Mouse (Mus musculus): ENCODE results near the gene Fezf2.
A peak's percentile ranks its signal among the peaks of the same experiment; 100 is the strongest.

The Fezf2 gene

DNA sequence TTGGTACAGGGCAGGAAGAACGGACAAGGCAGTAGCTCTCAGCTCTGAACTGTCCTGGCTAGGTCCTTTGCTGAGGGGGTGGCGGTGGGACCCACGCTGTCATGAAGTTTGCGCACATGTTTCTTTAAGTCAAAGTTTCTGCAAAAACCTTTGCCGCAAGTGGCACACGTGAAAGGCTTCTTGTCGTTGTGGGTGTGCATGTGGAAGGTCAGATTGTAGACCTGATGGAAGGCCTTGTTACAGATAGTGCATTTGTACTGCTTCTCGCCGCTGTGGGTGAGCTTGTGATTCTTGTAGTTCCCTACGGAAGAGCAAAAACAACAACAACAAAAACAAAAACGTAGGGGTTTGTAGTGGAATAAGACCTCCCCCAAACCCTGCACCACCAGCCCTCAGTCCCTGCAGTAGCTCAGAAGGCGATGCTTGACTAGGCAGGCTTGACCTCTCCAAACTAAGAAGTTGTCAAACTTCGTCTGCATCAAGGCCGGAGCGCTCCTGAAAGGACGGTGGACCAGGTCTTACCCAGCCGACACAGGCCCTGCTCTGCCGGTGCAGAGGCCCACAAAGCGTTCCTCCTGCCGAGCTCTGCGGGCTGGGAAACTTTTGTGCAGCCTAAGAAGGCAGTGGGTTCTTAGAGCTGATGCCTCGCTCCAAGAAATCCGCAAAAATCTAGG is 5.4 kb downstream of the Fezf2 start:
- no peak for DNase-seq (ENCODE audit: low read depth, low spot score)

- DNase-seq (ENCODE audit: low read depth, low spot score) = no peak
Observed at GRCm38 (mm10) chr14:12341789-12342457, 6.1 kb downstream of the Fezf2 start.

DNA sequence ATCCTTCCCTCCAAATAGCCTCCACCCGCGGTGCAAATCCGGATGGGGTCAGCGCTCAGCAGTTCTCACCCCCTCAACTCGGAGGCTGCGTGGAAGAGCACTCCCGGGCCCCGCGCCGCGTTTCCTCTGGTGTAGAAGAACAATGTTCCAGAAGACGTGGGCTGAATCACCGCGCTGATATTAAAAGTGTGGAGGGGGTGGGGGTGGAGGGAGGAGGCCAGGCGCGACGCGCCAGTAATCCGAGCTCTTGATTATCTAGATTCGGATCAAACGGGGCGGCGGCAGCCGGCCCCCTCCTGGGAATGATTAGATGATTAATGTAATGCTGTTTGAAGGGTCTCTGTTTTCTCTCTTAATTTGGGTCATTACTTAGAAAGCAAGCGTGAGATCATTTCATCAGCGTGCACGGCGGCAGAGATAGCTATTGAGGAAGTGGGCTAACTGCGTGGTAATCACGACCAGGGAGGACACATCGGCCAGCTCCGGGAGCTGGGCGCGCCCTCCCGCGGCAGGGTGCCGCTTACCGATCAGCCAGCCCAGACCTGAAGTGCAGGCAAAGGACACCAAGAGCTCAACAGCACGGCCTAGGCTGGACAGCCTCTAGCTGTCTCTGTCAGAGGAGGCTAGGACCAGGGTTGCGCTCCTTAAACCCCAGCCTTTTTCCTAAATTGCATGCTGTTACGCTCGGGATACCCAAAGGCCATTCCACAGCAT is 6.8 kb downstream of the Fezf2 start:
- DNase-seq (ENCODE audit: low read depth, low spot score) = no peak

GRCm38 (mm10) chr14:12340238-12341074 is 7.5 kb downstream of the Fezf2 start:
- no peak for DNase-seq (ENCODE audit: low read depth, low spot score)

DNA sequence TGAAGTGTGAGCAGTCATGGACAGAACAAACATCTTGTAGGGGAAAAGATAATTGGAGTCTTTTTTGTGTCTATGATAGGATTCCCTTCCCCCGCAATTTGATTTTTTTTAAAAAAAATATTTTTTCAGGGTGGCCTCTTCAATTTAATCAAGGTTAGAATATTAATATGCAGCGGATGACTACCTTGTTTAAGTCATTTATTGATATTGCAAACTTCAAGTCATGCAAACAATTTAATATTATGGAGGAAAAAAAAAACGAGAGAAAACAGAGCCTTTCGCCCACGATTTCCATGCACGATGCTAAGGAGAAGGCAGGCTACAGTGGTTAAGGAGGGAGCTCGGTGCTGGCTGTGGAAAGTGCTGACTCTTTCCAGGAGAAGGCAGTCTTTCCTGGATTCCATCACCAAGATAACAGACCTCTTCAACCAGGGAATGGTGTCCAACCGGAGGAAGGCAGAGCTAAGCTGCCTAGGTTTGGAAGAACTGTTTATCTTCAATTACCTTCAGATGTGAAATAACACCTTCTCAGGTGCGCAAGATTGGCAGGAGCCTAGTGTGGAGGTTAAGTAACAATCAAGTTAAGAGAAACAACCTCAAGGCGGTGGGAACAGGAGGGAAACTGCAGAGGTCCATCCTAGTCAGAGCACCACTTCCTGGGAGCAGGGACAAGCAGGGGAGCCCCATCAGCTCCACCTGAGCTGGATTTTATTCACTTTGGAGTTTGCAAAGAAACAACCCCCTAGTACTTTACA is 9.0 kb downstream of the Fezf2 start:
- DNase-seq (ENCODE audit: low read depth, low spot score) = no peak

DNA sequence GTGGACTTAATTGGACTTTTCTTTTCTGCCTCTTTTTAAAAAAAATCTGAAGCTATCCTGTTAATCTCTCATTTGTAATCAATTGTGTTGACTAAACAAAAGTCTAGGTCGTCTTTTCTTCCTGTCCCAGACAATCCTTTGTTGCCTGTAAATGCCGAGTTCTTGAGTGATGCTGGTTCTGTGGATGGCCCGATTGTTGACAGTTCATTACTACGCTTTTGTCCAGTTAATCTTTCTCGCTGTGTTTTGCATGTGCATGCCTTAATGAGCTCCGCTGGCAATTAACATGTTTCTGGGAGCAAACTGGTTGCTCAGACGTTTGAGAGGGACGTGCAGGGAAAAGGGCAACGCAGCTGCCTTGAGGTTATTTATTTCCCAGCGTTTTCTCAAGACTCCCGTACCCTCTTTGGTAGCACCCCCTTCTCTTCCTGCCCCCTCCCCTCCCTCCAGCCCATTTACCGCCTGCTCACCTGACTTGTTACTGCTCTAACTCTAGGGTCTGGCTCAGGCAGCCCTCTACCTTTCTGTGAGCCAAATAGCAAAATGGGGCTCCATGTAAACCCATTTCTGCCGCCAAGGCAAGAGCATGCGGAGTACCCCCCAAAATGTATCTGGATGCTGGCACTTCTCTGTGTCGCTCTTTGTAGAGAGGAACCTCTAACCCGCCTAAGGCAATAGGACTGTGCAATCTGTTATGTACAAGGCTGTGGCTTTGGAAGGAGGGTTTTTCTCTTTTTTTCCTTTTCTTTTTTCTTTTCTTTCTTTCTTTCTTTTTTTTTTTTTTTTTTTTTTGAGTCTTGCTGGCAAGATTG is 9.8 kb downstream of the Fezf2 start:
- DNase-seq (ENCODE audit: low read depth, low spot score) = no peak

DNA sequence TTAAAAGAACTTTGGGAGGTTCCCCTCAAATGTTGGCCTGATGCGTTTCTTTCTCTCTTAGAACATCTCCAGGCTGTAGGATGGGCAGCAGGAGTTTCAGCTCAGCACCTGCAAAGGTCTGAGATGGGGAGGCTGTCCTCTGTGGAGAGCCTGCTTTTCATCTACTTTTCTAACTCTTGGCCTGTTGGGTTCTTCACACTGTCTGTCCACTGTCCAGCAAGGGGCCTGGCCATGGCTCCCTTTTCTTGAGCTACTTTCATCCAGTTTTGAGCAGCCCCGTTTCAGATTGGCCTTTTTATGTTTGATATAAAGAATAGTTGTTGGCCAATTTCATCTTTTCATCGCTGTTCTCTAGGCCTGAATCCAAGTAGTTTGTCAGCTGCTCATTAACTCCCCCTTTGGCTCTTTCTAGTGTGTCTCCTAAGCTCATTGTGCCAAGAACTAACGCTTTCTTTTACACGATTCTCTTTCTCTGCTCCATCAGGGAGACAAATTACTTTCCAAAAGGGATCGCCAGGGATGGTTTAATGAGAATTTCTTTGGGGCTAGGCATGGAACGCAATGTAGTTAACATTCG is 10.5 kb downstream of the Fezf2 start:
- DNase-seq (ENCODE audit: low read depth, low spot score) = no peak

GRCm38 (mm10) chr14:12334925-12335324 is 13.1 kb downstream of the Fezf2 start:
- no peak for DNase-seq (ENCODE audit: low read depth, low spot score)

- DNase-seq (ENCODE audit: low read depth, low spot score) = no peak
Observed at GRCm38 (mm10) chr14:12333622-12334021, 14.4 kb downstream of the Fezf2 start.

DNA sequence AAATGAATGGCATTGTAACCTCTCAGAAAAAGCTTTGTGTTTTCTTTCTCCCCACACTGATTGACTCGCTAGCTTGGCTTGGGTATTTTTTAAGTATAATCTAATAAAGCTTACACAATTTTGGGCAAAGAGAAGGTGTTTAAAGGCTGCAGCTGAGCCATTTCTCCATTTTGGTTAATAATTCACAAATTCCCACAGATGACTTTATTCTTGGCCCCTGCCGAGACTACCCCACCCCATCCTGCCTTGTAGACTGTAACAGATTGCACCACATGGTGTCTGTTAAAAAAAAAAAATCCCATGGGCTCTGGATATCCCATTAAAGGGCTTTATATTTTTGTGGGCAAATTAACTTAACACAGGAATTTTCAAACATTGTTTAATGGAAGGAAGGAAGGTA is 44.9 kb downstream of the Fezf2 start:
- no peak for DNase-seq (ENCODE audit: low read depth, low spot score)

DNA sequence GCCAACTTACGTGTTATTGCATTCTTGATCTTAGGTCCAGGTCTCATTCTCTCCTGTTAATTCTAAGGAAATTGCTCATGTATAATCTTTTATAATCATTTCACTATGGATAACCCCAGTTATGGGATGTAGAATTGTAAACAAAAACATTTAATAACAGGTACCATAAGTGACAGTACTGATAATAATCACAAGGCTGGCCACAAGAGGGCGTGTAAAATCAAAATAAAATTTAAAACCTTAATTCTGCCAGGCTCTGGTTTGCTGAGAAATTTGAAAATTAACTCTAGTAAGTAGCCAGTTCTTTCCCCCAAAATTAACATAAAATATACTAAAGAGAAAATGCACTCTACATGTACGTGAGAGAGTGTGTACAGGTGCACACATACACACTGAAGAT is 47.3 kb downstream of the Fezf2 start:
- peak; percentile 25 for DNase-seq (ENCODE audit: low read depth, low spot score)

GRCm38 (mm10) chr14:12300275-12300674 is 47.7 kb downstream of the Fezf2 start:
- DNase-seq (ENCODE audit: low read depth, low spot score) = no peak

GRCm38 (mm10) chr14:12299654-12300053 is 48.3 kb downstream of the Fezf2 start:
- DNase-seq (ENCODE audit: low read depth, low spot score) = no peak

DNA sequence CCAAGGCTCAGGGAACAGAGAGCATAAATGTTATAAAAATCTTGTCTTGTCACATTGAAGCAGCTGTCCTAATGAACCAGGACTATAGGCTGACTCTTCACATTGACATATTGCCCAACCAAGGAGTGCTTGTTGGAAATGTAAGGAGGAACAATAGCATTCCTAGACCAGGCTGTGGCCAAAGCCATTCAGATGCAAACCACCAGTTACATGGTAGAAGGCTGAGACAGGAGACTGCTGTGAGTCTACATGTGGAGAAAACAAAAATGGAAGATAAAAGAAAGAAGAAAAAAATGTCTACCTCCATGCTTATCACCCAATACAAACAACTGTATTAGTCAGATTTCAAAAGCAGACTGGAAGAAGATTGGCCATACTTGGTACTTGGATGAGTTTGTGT is 48.8 kb downstream of the Fezf2 start:
- no peak for DNase-seq (ENCODE audit: low read depth, low spot score)

DNA sequence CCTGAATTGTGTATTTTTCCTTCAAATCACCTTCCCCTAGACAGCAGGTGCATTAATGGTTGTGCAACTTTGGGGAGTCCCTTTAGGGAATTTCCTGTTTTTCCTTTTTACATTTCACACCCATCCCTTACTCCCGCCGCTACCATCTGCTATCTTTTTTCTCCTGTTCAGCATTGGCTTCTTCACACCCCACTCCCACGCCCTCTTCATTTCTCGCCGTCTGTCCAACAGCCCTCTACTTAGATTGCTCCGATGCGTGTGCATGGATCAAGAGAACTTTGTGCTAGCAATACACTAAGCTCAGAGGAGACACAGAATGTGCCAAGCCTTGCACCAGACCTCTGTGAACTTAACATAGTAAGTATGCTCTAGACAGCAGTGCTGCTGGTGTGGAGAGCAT is 51.6 kb downstream of the Fezf2 start:
- no peak for DNase-seq (ENCODE audit: low read depth, low spot score)

All from 3T3-L1 (cell line).